Mouse (Mus musculus) stomach, embryonic 15.5 days (tissue): Measurements from ENCODE around the gene Nxpe2. TPM values are rescaled to one million over a fixed set of nuclear protein-coding genes. Genes with fewer than 3 reads are reported as not detected.
A peak's percentile ranks its signal among the peaks of the same experiment; 100 is the strongest.
"Not testable (repeated sequence)": the region's sequence is repeated elsewhere in the genome, so short reads cannot be mapped to it uniquely, and the experiment has no call there.

Experiments used
- ATAC-seq: fragments of 200-750 bp; cut with Nextera tagmentation; 2 replicates; pipeline ENCODE4 v1.8.0; 2017; ENCODE audit warnings: low read depth, moderate number of reproducible peaks, moderate TSS enrichment; ENCODE audit not compliant: insufficient read depth, low FRiP score
- H3K27ac ChIP-seq: fragments of 300-500 bp; sonication (generic); 2 replicates; pipeline ENCODE4 v1.5.1; 2015; ENCODE audit warnings: mild to moderate bottlenecking, inconsistent platforms
- H3K27me3 ChIP-seq: fragments of 300-500 bp; sonication (generic); replicated peaks from 2 replicates; pipeline ENCODE4 v1.6.1; 2015; ENCODE audit warnings: inconsistent platforms
- H3K36me3 ChIP-seq: fragments of 300-500 bp; sonication (generic); 2 replicates; pipeline ENCODE4 v1.6.1; 2015; ENCODE audit warnings: inconsistent platforms
- H3K4me1 ChIP-seq: fragments of 300-500 bp; sonication (generic); 2 replicates; pipeline ENCODE4 v1.6.1; 2015; ENCODE audit warnings: inconsistent platforms
- H3K4me2 ChIP-seq: fragments of 300-500 bp; sonication (generic); 2 replicates; pipeline ENCODE4 v1.6.1; 2015; ENCODE audit warnings: mild to moderate bottlenecking, inconsistent platforms
- H3K4me3 ChIP-seq: fragments of 300-500 bp; sonication (generic); replicated peaks from 2 replicates; pipeline ENCODE4 v1.5.1; 2015; ENCODE audit warnings: inconsistent platforms
- H3K9ac ChIP-seq: fragments of 300-500 bp; sonication (generic); 2 replicates; pipeline ENCODE4 v1.6.1; 2015; ENCODE audit warnings: inconsistent platforms
- H3K9me3 ChIP-seq: fragments of 300-500 bp; sonication (generic); 2 replicates; pipeline ENCODE4 v1.6.1; 2016; ENCODE audit warnings: inconsistent platforms
- WGBS: fragments of 180-500 bp; shearing (Covaris S2); methylation state at CpG from one replicate; pipeline ENCODE4 v1.1.7; 2015; 5-methylcytosine and 5-hydroxymethylcytosine counted together
- polyA plus RNA-seq: library from polyadenylated mRNA; unstranded; fragments of >200 nt; fragmentation: Nextera tagmentation; extraction: Ambion mirVana; gene quantifications from 2 replicates; pipeline ENCODE4 v1.2.1, GENCODE M21; 2015

Nxpe2 gene
- polyA plus RNA-seq, 1 experiment from 2014 or later = 11.1 TPM

GRCm38 (mm10) chr9:48345456-48345855 is 7.8 kb downstream of the Nxpe2 start:
- no peak for ATAC-seq
- H3K36me3 ChIP-seq = no peaks in the 10 kb centered on the region
- H3K9ac ChIP-seq = no peak overlapping the region
- no peaks in the 10 kb centered on the region for H3K4me1 ChIP-seq
- no peaks in the 10 kb centered on the region for H3K27me3 ChIP-seq
- no peaks in the 10 kb centered on the region for H3K9me3 ChIP-seq
- H3K4me2 ChIP-seq = no peak overlapping the region
- H3K4me3 ChIP-seq = no peak overlapping the region
- 72% methylated on average over 9 of the region's 9 CpGs for whole genome bisulfite sequencing
- H3K27ac ChIP-seq = no peak overlapping the region

GRCm38 (mm10) chr9:48340708-48341380 is 12.4 kb downstream of the Nxpe2 start:
- WGBS = 77% methylated on average over 10 of the region's 10 CpGs
- no peak overlapping the region for H3K9ac ChIP-seq
- no peak overlapping the region for H3K27ac ChIP-seq
- H3K4me2 ChIP-seq = no peak overlapping the region
- H3K9me3 ChIP-seq = no peaks in the 10 kb centered on the region
- ATAC-seq = peak; percentile 95
- H3K36me3 ChIP-seq = no peaks in the 10 kb centered on the region
- H3K4me1 ChIP-seq = no peaks in the 10 kb centered on the region
- no peaks in the 10 kb centered on the region for H3K27me3 ChIP-seq
- H3K4me3 ChIP-seq = no peak overlapping the region

- Histone ChIP-seq H3K4me3 (no peak overlapping the region; the same call in 1 of the 2 replicates), H3K9me3 (no peaks in the 10 kb centered on the region), H3K36me3 (no peaks in the 10 kb centered on the region), H3K27ac (no peak overlapping the region), H3K4me2 (no peak overlapping the region), H3K9ac (no peak overlapping the region), H3K4me1 (no peaks in the 10 kb centered on the region), H3K27me3 (no peaks in the 10 kb centered on the region)
- 58% methylated on average over 5 of the region's 5 CpGs for whole genome bisulfite sequencing
- no peak for ATAC-seq
Measured at GRCm38 (mm10) chr9:48339563-48339962, 13.7 kb downstream of the Nxpe2 start.

GRCm38 (mm10) chr9:48338783-48339455 is 14.3 kb downstream of the Nxpe2 start:
- Histone ChIP-seq H3K4me3 (no peak overlapping the region; the same call in 1 of the 2 replicates), H3K9ac (no peak overlapping the region), H3K4me1 (no peaks in the 10 kb centered on the region), H3K4me2 (no peak overlapping the region), H3K36me3 (no peaks in the 10 kb centered on the region), H3K27ac (no peak overlapping the region), H3K27me3 (no peaks in the 10 kb centered on the region), H3K9me3 (no peaks in the 10 kb centered on the region)
- ATAC-seq = no peak
- WGBS = 52% methylated on average over 4 of the region's 4 CpGs

GRCm38 (mm10) chr9:48329597-48329996 is 23.7 kb downstream of the Nxpe2 start:
- no peak overlapping the region for H3K9ac ChIP-seq
- no peak overlapping the region for H3K27ac ChIP-seq
- no peak overlapping the region for H3K4me2 ChIP-seq
- no peaks in the 10 kb centered on the region for H3K4me1 ChIP-seq
- H3K4me3 ChIP-seq = no peak overlapping the region
- no peaks in the 10 kb centered on the region for H3K36me3 ChIP-seq
- 79% methylated on average over 7 of the region's 7 CpGs for WGBS
- no peaks in the 10 kb centered on the region for H3K27me3 ChIP-seq
- H3K9me3 ChIP-seq = no peaks in the 10 kb centered on the region
- no peak for ATAC-seq

- H3K4me3 ChIP-seq = no peak overlapping the region
- H3K4me2 ChIP-seq = no peak overlapping the region
- H3K9ac ChIP-seq = no peak overlapping the region
- 83% methylated on average over 9 of the region's 9 CpGs for WGBS
- no peaks in the 10 kb centered on the region for H3K4me1 ChIP-seq
- ATAC-seq = no peak
- no peaks in the 10 kb centered on the region for H3K27me3 ChIP-seq
- no peaks in the 10 kb centered on the region for H3K36me3 ChIP-seq
- H3K27ac ChIP-seq = no peak overlapping the region
- no peaks in the 10 kb centered on the region for H3K9me3 ChIP-seq
Measured at GRCm38 (mm10) chr9:48326338-48326737, 26.9 kb downstream of the Nxpe2 start.

- WGBS = 63% methylated on average over 1 of the region's 1 CpGs
- Histone ChIP-seq H3K9ac (no peak overlapping the region), H3K4me2 (no peak overlapping the region), H3K27ac (no peak overlapping the region), H3K9me3 (no peaks in the 10 kb centered on the region), H3K36me3 (no peaks in the 10 kb centered on the region), H3K4me3 (no peak overlapping the region), H3K4me1 (no peaks in the 10 kb centered on the region), H3K27me3 (no peaks in the 10 kb centered on the region)
- no peak for ATAC-seq
Measured at GRCm38 (mm10) chr9:48315825-48316224, 37.4 kb downstream of the Nxpe2 start.

GRCm38 (mm10) chr9:48314194-48314593 is 39.1 kb downstream of the Nxpe2 start:
- whole genome bisulfite sequencing = 50% methylated on average over 3 of the region's 3 CpGs
- Histone ChIP-seq H3K27me3 (no peaks in the 10 kb centered on the region), H3K4me2 (no peak overlapping the region), H3K4me3 (no peak overlapping the region), H3K9ac (no peak overlapping the region), H3K36me3 (no peaks in the 10 kb centered on the region), H3K4me1 (no peaks in the 10 kb centered on the region), H3K27ac (no peak overlapping the region), H3K9me3 (no peaks in the 10 kb centered on the region)
- ATAC-seq = no peak

GRCm38 (mm10) chr9:48311241-48311640 is 42.0 kb downstream of the Nxpe2 start:
- H3K9ac ChIP-seq = no peak overlapping the region
- H3K27me3 ChIP-seq = no peaks in the 10 kb centered on the region
- H3K27ac ChIP-seq = no peak overlapping the region
- H3K36me3 ChIP-seq = no peaks in the 10 kb centered on the region
- no peak for ATAC-seq
- no peak overlapping the region for H3K4me3 ChIP-seq
- H3K4me2 ChIP-seq = no peak overlapping the region
- WGBS = 54% methylated on average over 5 of the region's 5 CpGs
- H3K4me1 ChIP-seq = no peaks in the 10 kb centered on the region
- no peaks in the 10 kb centered on the region for H3K9me3 ChIP-seq

- not testable (repeated sequence) for H3K9ac ChIP-seq, H3K27ac ChIP-seq, H3K4me1 ChIP-seq, ATAC-seq, H3K4me3 ChIP-seq, H3K4me2 ChIP-seq, H3K36me3 ChIP-seq, H3K9me3 ChIP-seq, H3K27me3 ChIP-seq
- WGBS = 54% methylated on average over 5 of the region's 5 CpGs
Measured at GRCm38 (mm10) chr9:48303564-48303963, 49.7 kb downstream of the Nxpe2 start.

GRCm38 (mm10) chr9:48298983-48299382 is 54.3 kb downstream of the Nxpe2 start:
- 81% methylated on average over 7 of the region's 7 CpGs for WGBS
- ATAC-seq = no peak
- H3K4me1 ChIP-seq = no peaks in the 10 kb centered on the region
- no peaks in the 10 kb centered on the region for H3K27me3 ChIP-seq
- H3K36me3 ChIP-seq = no peaks in the 10 kb centered on the region
- H3K27ac ChIP-seq = no peak overlapping the region
- H3K4me2 ChIP-seq = no peak overlapping the region
- H3K9ac ChIP-seq = no peak overlapping the region
- no peak overlapping the region for H3K4me3 ChIP-seq
- no peaks in the 10 kb centered on the region for H3K9me3 ChIP-seq

- H3K4me2 ChIP-seq = no peak overlapping the region
- no peak overlapping the region for H3K27ac ChIP-seq
- no peaks in the 10 kb centered on the region for H3K27me3 ChIP-seq
- WGBS = 63% methylated on average over 2 of the region's 2 CpGs
- ATAC-seq = no peak
- H3K36me3 ChIP-seq = no peaks in the 10 kb centered on the region
- H3K9me3 ChIP-seq = no peaks in the 10 kb centered on the region
- no peak overlapping the region for H3K9ac ChIP-seq
- no peak overlapping the region for H3K4me3 ChIP-seq
- no peaks in the 10 kb centered on the region for H3K4me1 ChIP-seq
Measured at GRCm38 (mm10) chr9:48294754-48295153, 58.5 kb downstream of the Nxpe2 start.
